Mouse (Mus musculus): ENCODE data around the gene Rgs6.

Rgs6 gene

DNA sequence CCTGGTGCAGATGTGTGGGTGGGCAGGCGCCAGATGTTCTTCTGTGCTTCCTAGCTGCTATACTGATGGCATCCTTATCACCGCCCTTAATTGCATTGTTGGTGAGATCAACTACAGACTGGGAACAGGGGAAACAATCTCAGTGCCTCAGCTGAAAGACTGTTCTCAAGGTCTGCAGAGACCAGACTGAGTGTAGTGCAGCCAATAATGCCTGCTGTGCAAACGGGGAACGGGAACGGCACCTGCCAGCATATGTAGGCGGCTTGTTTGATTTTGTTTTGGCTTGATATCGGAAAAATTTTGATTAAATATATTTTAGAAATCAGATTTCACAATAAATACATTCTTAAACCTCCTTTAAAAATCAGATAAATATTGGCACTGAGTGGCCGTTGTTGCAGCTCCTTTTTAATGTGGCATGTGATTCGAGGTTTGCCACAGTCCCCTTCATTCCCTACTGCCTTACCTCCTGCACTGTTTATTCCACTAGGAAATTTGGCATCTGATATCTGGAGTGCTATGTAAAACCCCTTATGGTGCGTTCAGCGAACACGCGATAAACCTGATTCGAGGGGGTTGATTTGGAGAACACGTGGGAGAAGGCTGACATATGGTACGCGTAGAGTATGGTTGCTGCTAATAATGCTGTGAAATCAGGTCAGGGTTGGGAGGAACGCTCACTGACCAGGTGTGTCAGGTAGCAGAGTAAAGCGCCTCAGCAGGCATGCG lies 333.4 kb downstream of the Rgs6 start:
- CTCF ChIA-PET: interaction anchor here in 1 of 4 experiments (1.2 kb wide), 1 partner anchor 26 kb away, joined by 4 read pairs; no protein-coding TSS in a partner anchor

DNA sequence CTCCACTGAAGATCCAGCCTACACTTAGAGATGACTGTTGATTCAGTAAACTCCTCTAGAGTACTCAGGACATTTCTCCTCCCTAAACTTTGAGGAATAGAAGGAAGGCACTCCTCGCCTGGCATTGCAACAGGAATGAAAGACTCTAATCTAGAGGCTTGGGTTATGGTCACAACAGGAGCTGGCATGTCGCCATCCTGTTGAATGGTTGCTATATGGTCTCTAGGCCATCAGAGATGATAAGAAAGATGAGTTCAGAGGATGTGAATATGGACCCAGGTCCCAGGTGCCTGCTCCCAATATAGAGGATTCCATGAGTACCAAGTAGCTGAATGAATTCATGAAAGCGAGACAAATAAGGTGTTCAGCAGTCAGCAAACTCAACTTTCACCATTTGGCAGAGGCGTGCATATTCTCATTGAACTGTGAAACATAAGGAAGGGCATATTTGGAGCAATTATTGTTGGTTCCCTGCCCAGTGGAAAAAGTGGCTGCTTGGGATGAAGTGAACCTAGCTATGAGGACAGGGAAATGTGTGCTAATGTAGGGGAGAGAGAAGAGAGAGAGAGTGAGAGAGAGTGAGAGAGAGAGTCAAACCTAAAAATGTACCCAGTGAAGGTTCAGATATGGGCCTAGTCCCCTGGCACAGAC lies 334.9 kb downstream of the Rgs6 start:
- ChIA-PET POLR2A (interaction anchor here in 1 of 4 experiments (0.6 kb wide), 1 partner anchor 60 kb away, joined by 3 read pairs; no protein-coding TSS in a partner anchor), CTCF (no interaction called here)

More for the DNA sequence above, 333.4 kb downstream of the Rgs6 start:
- POLR2A ChIA-PET: no interaction called here

DNA sequence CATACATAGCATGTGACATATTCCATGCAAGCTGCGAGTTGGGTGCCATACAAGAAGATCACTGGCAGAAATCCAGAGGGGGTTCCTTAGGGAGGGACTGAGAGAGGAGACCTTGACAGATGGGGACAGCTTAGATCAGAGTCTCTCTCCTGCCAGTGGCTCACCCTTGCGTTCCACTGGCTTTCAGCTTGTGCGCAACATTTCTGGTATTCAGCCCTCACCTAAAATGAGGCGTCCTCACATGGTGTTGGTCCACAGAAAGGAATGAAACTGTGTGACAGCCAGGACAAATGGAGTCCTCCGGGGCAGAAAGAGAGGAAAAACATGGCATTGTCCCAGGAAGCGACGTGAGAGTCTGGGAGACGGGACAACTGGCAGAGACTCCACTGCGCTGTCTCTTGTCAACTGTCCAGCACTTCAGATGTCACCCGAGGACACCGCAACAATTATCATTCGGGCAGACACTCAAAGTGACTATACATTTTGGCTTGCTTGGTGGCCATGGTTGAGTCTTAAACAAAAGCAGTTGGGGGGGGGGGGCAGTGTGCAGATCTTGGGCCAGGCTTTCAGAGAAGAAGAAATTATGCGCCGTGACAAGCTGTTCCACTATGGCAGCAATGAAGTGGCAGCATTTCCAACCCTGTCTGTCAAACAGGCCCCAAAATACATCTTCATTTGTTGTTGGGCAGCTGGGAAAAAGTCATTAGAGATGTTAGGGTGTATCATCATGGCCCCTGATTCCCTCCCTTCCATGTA lies 344.8 kb downstream of the Rgs6 start:
- ChIA-PET CTCF (interaction anchor here in 1 of 4 experiments (0.6 kb wide), 1 partner anchor 9 kb away, joined by 9 read pairs; no protein-coding TSS in a partner anchor), POLR2A (interaction anchor here in 1 of 4 experiments (0.6 kb wide), 1 partner anchor 777 kb away, joined by 3 read pairs; no protein-coding TSS in a partner anchor)

DNA sequence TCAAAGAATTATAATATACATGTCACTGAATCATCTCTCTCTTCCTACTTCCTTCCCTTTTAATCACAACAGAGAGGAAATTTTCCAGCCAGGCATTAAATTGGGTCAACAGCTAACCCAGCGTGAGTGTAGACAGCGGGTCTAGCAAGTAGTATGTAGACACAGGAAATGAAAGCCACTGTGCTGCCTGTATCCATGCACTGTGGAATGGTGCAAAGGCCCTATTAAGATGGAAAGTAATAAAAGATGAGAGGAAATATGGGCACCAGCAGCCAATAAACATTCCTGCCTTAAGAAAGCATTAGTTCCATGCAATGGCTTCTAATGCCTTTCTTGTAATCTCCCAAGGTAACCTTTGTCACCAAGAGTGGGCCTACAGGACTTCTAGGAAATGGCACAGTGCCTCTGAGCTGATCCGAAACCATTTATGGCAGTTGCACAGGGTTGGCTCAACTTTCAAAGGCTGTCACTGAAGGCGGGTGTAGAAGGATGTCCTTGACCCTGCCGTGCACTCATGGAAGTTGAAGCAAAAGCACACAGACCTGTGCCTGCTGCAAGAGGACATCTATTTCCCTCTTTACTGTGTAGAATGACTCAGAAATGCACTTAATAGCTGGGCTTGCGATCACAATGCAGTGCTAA lies 347.1 kb downstream of the Rgs6 start:
- POLR2A ChIA-PET: no interaction called here
- CTCF ChIA-PET: interaction anchor here in 1 of 4 experiments (1.3 kb wide), 1 partner anchor 12 kb away, joined by 3 read pairs; no protein-coding TSS in a partner anchor

DNA sequence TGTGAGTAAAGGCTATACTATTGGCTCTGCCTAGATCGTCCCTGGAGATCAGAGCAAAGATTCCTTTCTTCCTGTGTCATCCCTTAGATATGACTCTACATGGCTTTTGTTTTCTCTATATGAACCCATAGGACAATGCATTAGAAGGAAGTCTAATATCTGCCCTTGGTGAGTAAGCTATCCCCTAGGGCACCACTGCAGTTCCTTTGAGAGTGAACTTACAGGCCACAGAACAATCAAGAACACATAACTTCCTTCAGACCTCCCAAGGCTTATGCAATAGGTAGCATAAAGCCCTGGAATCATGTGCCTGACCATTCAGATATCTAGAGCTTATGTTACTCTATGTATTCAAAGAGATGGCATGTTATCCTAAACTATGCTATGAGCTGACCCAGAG lies 347.7 kb downstream of the Rgs6 start:
- CTCF ChIA-PET: interaction anchor here in 1 of 4 experiments (1.3 kb wide), 1 partner anchor 11 kb away, joined by 3 read pairs; no protein-coding TSS in a partner anchor
- POLR2A ChIA-PET: no interaction called here

DNA sequence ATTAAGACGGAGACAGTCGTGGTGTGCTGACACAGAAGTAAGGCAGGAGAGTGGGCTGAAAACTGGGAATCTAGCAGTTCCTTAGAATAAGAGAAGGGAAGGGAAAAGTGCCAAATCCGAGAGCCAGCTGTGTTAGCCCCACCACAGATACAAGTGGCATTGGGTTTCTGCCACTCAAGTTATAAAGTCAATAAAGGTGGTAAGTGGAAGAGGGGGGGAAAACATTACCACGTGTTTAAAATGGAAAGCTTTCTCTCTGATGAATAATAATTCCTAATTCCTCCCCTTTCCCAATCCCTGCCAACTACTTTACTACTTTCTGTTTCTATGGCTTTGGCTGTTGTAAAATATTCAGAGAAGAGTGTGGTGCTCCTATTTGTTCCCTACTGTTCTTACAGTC lies 352.4 kb downstream of the Rgs6 start:
- ChIA-PET POLR2A (no interaction called here), CTCF (no interaction called here)

DNA sequence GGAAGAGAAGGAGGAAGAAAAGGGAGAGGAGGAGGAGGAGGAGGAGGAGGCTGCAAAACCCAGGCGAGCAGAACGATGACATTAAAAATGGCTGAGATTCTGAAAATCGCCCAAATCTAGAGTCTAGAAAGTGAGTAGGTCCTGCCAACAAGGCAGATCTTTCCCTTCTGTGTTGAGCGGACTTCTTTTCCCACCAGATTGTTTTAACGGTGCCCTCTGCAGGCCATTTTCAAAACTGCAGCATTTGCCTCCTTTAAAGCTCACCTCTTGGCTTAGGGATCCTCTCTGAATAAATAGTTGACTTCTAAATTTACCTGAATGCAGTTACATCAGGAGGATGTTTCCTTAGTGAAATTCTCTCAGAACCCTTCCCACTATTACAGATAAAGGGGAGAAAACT lies 358.4 kb downstream of the Rgs6 start:
- ChIA-PET CTCF (interaction anchor here (0.5 to 2.3 kb wide), 27 partner anchors 9 to 953 kb away, joined by 3 to 8 read pairs (median 3); no protein-coding TSS in a partner anchor), POLR2A (interaction anchor here in 2 of 4 experiments (0.6 to 1.0 kb wide), 2 partner anchors 9 to 1210 kb away, joined by 3 to 4 read pairs; no protein-coding TSS in a partner anchor)

DNA sequence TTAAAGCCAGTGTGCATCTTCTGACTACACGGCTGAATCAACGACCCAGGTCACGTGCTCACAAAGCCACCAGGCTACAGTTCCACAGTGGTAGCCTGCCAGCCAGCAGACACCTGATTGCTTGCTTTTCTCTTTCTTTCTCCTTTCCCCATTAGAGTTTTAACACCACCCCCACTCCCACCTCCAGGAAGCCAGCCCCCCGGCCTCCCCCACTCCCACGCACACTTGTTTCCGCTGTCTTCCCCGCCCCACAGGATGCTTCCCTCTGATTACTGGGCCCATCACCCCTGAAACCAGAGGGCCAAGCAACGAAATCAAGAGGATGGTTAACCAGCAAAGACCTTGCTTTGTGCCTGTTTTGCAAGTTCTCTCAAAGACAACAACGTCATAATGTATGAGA lies 373.0 kb downstream of the Rgs6 start:
- ChIA-PET POLR2A (no interaction called here), CTCF (interaction anchor here in 1 of 4 experiments (1.0 kb wide), 1 partner anchor 15 kb away, joined by 3 read pairs; no protein-coding TSS in a partner anchor)

DNA sequence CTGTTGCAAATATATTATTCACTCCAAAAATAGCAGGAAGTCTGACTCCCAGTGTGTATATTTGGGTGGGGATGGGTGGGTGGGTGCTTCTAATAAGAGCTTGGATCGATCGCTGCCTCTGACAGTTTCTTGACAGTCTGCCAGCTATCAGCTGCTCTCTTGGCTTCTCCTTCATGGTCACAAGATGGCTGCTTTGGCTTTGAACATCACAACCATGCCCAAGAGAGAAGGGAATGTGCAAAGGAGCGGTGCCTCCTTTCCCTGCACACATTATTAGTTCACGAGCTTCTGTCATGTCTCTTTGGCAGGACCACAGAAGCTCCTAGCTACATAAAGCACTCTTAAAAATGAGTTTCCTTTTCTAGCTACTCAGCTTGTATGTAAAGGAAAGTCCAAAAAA lies 373.8 kb downstream of the Rgs6 start:
- CTCF ChIA-PET: interaction anchor here in 2 of 4 experiments (0.9 to 1.0 kb wide), 2 partner anchors 15 to 75 kb away, joined by 3 read pairs; no protein-coding TSS in a partner anchor
- POLR2A ChIA-PET: no interaction called here

DNA sequence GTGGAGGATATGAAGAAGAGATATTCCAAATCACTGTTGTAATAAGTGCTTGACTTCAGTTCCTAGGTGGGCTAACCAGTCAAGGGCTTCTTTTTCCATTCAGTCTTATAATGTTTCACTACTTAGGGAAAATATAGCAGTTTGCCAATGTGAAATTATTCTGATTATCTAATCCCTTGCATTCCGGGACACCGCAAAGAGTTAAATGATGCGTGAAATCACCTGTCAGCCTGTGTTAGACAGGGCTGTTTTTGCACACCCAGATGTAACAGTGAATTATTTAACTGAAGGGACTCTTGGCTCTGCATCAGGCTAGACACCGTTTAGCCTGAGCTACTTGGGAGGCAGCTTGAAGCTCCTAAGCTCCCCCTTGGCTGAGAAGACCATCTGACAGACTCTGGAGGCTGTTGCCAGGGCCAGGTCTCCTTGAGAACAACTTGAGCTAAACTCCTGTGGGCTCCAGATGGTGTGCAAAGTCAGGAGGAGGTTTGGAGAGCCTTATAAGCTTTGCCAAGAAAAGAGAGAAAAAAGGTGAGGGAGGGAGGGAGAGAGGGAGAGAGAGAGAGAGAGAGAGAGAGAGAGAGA lies 382.5 kb downstream of the Rgs6 start:
- ChIA-PET POLR2A (no interaction called here), CTCF (interaction anchor here in 2 of 4 experiments (0.5 to 0.6 kb wide), 2 partner anchors 1054 to 1447 kb away, joined by 3 read pairs; no protein-coding TSS in a partner anchor)

DNA sequence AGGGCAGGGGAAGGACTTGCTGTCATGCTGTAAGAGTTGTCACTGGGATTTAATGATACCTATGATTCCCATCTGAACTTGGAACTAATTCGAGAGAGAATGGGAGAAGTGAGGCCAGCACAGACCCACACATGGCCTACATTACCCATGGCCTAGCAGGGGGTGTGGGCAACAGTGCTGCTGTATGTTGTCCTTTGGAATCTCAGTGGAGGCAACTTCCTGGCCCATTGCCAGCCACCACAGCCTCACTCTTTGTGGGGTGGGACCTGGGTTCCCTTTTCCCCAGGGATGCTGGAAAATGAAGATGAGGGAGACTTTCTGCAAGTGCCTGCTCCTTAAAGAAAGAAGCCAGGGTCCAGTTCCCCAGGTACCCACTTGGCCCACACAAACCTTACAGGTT lies 383.1 kb downstream of the Rgs6 start:
- POLR2A ChIA-PET: no interaction called here

DNA sequence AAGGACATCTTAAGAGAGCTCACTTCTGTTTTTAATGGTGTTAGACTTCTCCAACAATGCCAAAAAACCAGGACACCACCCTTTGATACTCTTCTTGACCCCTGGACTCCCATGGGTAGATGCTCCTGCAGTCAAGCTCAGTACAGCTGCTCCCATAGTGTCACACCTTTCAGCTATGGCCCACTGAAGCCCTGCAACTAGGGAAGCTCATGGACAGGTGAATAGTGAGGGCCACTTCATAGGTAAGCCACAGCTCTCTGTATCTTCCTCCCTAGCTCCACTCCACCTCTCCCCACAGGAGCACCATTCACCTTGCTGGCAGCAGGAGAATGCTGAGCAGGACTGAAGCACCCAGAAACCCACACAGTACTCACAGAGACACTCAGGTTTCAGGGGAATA lies 384.6 kb downstream of the Rgs6 start:
- POLR2A ChIA-PET: interaction anchor here in 2 of 4 experiments (0.6 to 0.9 kb wide), 2 partner anchors 19 to 417 kb away, joined by 3 read pairs; no protein-coding TSS in a partner anchor
- CTCF ChIA-PET: interaction anchor here in 1 of 4 experiments (0.6 kb wide), 1 partner anchor 9 kb away, joined by 3 read pairs; no protein-coding TSS in a partner anchor

More for the DNA sequence above, 383.1 kb downstream of the Rgs6 start:
- CTCF ChIA-PET: interaction anchor here in 1 of 4 experiments (0.5 kb wide), 1 partner anchor 1448 kb away, joined by 3 read pairs; no protein-coding TSS in a partner anchor

DNA sequence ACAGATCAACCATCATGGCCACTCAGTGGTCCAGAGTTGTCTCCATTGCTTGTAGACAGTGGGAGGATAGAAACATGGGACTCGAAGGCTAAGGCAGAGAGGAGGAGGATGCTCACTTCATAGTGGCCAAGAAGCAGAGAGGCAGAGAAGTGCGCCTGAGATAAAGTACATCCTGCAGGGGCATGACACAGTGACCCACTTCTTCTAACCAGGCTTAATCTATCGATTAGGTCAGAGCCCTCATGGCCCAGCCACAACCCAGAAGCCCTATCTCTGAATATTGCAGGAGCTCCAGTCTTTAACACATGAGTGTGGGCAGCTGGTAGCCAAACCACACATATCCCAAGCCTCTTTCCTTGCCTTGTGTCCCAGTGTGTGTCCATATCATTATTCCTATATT lies 385.7 kb downstream of the Rgs6 start:
- POLR2A ChIA-PET: no interaction called here
- CTCF ChIA-PET: no interaction called here

DNA sequence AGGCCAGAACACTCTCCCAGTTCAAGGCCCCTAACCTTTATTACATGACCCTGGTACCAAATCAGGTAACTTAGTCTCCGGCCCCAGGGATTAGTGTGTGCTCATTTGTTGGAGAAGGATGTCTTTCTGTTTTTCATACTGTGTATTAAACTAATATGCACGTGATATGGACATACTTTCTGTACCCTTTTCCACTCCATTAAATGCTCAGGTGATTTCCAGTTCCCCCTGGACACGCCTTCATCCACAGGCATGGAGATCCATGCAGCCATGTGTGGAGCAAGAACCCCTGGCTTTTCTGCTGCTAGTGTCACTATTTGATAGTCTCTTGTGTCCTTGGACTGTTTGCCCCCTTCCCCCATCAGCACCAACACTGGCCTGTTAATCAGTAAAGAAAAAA lies 390.2 kb downstream of the Rgs6 start:
- POLR2A ChIA-PET: interaction anchor here in 1 of 4 experiments (1.2 kb wide), 1 partner anchor 82 kb away, joined by 3 read pairs; no protein-coding TSS in a partner anchor
- CTCF ChIA-PET: no interaction called here

DNA sequence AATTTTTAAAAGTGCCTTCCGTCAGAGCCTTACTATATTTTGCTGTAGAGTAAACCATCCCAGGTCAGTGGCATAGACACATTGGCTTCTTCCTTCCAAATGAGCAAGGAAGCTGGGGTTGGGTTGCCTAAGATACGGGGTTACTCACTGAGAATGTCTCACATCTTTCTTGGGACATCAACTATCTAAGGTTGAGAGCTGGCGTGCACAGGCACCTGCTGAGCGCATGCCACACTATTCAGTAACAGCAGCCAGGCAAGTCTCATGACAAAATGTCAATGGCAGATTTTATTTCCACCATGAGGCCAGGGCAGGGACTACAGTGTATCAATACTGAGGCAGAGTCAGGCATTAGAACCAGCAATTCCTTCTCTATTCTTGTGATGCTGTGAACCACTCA lies 394.6 kb downstream of the Rgs6 start:
- POLR2A ChIA-PET: interaction anchor here in 1 of 4 experiments (0.6 kb wide), 1 partner anchor 912 kb away, joined by 4 read pairs; no protein-coding TSS in a partner anchor
- CTCF ChIA-PET: no interaction called here

DNA sequence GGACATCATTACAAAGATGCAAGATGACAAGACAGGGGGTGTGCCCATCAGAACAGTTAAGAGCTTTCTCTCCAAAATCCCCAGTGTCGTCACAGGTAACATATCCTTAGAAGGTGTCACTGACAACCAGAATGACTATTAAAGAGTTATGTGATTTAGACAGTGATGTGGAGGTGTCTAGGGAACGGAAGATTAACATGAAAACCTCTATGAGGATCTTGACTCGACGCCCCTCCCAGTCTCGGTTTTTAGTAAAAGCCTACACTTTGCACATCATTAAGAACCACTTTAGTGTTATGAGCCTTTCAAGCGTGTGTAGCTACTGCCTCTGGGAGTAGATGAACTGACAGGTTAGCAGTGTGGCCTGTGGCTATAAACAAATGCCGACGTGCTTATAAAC lies 397.2 kb downstream of the Rgs6 start:
- POLR2A ChIA-PET: interaction anchor here in 1 of 4 experiments (0.5 kb wide), 1 partner anchor 121 kb away, joined by 5 read pairs; no protein-coding TSS in a partner anchor
- CTCF ChIA-PET: no interaction called here

DNA sequence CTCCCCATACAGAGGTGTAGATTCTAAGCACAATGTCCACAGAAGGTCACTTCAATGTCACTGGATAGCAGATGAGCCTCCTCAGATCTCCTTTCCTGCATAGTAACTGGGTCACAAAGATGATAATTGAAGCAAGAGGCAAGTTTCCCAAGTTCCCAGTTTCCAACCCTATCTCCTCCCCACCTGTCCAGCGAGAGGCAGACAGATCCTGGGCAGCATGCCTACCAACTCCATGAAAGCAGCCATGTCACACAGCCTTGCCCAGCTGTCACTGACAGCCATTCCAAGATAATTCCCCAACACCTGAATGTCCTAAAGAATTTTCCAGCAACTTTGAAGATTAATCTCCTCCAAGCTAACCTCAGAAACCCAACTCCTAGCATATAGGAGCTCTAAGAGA lies 399.6 kb downstream of the Rgs6 start:
- ChIA-PET CTCF (no interaction called here), POLR2A (no interaction called here)

DNA sequence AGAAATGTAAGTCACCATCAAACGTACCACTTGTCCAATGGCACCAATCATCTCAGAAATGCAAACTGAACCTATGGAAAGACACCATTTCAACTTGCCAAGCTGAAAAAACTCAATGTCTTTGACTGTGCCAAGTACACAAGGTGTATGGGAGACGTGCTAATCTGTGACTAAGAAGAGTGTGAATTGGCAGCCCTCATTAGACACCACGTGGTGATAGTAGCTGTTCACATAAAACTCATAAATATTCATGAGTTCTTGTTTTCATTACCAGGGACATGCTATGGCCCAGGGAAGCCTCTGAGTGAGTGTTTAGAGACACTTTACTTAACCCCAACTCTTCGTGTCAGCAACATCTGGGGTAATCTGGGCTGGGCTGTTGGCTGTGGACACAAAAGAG lies 405.8 kb downstream of the Rgs6 start:
- CTCF ChIA-PET: no interaction called here
- POLR2A ChIA-PET: no interaction called here
